Mouse (Mus musculus): ENCODE results near the gene Fndc3b. TPM values are rescaled to one million over a fixed set of nuclear protein-coding genes. Genes with fewer than 3 reads are reported as not detected.
"Not testable (repeated sequence)": the region's sequence is repeated elsewhere in the genome, so short reads cannot be mapped to it uniquely, and the experiment has no call there.

Gene Fndc3b
- total RNA-seq, 4 experiments from 2014 or later: 9.2 to 12.6 (median 11.2) TPM

DNA sequence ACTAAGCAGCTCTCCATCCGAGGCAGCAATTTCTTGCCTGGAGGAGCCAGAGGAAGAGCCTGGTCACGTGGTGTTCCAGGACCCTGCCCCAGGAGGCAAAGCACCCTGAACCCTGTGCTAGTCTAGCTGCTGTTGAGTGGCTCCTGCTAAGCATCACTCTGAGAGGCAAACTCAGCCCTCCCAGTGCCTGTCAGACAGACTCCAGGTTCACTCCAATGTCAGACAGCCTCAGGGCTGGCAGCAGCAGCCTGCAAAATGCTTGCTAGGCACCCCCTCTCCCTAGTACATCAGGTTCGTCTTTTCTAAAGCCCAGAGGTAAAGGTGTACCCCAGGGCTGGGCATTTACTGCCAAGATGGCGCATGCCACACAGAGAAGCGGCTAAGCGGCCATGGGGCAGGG is 283.7 kb downstream of the Fndc3b start:
- no peak for DNase-seq (ENCODE audit: low spot score in 2 of 2)

DNA sequence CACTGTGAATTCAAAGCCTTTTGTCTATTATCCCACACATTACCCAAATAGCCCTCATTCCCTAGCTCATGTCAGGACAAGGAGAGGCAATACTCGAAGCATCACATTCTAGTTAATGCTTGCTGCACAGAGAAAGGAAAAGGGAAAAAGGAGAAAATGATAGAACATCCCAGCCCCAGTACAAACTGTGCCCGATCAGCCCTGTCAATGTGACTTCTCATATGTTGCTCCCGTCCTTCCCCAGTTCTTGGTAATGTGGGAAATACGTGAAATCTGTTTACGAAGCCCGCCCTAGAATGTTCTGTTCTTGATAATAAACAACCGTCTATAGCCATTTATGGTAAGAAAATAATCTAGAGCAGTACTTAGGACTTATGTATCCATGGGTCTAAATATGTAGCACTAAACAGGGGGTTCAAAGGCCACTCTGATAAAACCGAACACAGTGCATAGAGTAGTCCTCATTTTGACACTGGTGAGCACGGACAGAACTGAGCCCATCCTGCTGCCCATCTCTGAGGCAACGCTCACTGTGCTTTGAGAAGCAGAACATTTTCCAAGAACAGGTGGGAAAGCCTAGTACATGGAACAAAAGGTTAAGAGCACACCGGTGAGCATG is 286.9 kb downstream of the Fndc3b start:
- DNase-seq (ENCODE audit: low spot score in 2 of 2): no peak

DNA sequence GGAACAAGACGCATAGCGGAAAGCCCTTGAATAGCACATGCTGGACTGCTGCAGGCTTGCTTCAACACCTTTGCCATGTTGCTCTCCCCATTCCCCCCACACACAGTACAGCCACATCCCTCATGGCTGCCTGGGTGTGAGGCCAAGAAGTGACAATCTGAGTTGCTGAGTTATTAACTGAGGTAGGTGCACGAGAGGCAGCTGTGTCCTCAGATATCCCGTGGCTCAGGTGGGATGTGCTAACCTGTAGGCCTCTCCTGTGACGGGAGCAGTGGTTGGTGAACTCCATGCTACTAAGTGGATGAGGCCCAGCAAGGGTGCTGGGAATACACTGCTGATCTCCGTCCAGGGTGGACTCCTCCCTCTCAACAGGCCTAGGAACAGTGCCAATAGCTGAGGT is 288.6 kb downstream of the Fndc3b start:
- DNase-seq (ENCODE audit: low spot score in 2 of 2): no peak

DNA sequence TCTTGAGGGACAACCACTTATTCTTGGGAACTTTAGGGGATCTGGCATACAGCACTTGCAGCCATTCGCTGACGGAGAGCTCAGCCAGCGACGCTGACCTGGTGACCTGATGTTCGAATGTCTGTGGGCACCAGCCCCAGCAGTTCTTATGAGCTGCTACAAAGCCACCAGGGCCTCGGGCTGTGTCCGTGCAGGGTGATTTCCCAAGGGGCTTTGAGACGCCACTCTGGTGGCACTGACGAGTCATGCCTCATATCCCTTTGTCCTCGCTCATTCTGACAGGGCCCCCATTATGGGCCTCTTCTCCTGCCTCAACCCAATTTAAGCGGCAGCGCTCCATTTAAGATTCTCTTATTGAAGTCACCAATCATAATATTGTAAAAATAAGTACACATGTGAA is 289.1 kb downstream of the Fndc3b start:
- DNase-seq (ENCODE audit: low spot score in 2 of 2): no peak

DNA sequence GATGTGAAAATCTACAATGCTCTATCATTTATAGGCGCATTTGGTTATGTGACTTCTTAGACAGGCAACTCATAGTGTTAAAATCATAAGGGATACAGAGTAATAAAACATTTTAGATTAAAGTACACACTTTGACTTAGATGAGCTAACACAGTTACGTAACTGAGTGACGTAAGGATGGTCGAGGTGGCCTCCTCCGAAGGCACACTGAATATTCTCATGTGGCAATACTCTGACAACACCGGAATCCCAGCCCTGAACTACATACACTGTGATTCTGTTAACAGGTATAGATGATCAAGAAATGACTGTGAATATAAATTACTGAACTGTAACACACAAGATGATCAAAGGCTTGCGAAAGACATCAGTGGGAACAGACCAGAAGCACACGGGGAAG is 292.5 kb downstream of the Fndc3b start:
- DNase-seq (ENCODE audit: low spot score in 2 of 2): no peak

DNA sequence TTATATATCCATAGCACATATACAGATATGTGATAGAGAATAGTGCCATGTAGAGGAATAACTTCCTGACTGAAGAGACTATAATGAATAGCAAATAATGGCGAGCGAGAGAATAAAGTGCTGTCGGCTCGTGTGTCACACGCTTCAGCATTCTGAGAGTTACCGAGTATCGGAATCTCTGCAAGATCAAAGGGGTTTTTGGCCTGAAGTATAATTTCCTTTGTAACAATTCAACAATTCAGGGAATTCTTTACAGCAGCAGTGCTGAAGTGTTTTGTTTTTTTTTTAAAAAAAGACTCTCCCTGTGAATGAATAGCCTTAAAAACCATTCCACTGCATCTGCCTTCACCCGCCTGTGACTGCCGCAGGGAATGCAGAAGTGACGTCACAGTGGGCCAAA is 294.3 kb downstream of the Fndc3b start:
- DNase-seq (ENCODE audit: low spot score in 2 of 2): no peak

DNA sequence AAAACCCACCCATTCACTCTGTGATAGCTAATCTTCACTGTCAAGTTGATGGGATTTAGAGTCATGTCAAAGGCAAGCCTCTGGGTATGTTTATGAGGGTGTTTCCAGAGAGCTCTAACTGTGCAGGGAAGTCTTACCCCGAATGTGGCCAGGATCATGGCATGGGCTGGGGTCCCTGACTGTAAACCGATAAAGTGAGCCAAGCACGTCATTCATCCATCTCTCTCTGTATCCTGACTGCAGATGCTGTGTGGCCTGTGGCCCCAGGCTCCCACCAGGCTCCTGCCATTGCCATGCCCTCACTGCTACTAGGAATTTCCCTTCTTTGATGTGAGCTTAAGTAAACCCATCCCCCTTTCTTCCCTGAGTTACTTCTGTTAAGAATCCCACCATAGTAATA is 297.5 kb downstream of the Fndc3b start:
- DNase-seq (ENCODE audit: low spot score in 2 of 2): no peak

DNA sequence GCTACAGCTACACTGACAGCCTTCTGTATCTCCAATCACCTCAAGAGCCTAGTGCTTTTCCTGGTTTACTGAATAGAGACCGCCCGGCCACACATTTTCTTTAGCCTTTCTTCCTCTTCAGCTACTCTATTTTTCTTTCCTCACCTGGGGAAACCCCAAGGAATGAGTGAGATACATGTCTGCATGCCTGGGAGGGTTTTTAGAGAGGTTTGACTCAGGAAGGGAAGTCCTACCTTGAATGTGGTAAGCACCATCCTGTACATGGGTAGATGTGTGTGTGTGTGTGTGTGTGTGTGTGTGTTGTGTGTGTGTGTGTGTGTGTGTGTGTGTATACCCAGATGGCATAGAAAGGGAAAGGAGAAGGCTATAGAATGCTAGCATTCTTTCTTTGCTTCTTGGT is 299.8 kb downstream of the Fndc3b start:
- no peak for DNase-seq (ENCODE audit: low spot score in 2 of 2)

DNA sequence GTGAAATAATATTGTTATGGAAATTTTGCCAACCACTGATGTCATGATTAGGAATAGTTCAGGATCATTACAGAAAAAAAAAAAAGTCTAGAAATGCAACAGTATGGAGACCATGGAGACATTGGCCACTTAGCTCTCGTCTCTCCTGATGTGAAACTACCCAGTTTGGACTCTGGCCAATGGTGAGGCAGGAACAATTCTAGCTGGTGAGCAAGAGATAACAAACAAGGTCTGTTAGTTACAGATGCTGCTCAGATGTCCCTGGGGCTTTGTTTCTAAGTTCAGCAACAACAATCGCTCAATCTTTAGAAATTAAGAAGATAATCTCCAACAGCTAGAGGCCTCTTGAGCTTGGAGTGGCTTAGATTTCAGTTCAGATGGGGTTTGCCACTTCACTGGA is 302.5 kb downstream of the Fndc3b start:
- no peak for DNase-seq (ENCODE audit: low spot score in 2 of 2)

DNA sequence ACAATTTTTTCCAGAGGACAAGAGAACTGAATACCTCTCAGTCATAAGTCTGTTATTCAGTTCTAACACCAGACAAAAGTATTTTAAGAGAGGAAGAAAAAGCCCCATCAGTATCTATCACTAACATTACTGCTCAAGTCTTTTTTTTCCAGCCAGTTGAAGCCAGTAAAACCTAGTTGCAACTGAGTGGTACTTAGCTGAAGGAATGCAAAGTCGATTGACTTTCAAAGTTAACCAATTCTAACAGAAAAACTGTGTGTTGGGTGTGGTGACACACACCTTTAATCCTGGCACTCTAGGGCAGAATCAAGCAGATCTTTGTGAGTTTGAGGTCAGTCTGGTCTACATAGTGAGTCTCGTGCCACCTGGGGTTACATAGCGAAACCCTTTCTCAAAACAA is 304.7 kb downstream of the Fndc3b start:
- no peak for DNase-seq (ENCODE audit: low spot score in 2 of 2)

DNA sequence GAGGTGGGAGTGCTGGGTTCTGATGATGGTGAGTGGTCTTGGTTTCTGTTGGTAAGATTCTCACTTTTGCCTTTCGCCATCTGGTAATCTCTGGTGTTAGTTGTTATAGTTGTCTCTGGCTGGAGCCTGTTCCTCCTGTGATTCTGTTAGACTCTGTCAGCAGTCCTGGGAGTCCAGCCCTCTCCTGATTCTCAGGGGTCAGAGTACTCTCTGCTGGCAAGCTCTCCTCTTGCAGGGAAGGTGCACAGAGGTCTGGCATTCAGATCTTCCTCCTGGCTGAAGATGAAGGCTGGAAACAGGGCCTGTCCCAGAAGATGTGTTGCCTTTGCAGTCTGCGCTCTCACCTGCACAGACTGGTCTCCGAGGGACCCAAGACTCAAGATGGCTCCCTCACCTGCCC is 310.1 kb downstream of the Fndc3b start:
- not testable (repeated sequence) for DNase-seq (ENCODE audit: low spot score in 2 of 2)

DNA sequence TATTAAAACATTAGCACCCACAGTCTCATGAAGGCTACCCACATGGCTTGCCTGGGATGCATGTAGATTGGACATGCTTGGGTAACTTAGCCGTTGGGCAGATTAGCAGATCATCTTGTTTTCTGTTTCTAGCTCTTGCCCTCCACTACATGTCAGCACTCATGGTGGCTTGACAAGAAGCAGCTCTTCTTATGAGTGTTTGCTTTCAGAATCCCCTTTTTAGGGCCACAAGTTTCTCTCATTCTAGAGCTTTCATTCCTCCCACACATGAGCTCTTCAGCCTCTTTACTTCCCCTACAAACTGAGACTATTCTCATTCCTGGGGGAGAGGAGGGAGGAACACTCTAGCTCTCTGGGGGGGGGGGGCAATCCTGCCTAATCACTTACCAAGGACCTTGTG is 321.2 kb downstream of the Fndc3b start:
- no peak for DNase-seq (ENCODE audit: low spot score in 2 of 2)

DNA sequence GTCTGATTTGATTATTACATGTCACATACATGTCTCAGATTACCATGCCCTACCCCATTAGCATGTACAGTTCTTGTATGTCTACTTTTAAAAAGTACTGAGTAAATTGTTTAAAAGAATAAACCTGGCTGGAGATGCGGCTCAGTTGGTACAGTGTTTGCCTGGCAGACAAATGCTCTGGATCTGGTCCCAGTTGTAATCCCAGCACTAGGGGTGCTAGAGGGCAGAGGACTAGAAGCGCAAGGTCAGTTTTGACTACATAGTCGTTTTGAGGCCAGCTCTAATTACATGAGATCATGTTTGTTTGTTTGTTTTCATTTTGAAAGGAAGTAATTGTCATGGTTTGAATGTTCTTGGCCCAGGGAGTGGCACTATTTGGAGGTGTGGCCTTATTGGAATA is 326.3 kb downstream of the Fndc3b start:
- no peak for DNase-seq (ENCODE audit: low spot score in 2 of 2)

DNA sequence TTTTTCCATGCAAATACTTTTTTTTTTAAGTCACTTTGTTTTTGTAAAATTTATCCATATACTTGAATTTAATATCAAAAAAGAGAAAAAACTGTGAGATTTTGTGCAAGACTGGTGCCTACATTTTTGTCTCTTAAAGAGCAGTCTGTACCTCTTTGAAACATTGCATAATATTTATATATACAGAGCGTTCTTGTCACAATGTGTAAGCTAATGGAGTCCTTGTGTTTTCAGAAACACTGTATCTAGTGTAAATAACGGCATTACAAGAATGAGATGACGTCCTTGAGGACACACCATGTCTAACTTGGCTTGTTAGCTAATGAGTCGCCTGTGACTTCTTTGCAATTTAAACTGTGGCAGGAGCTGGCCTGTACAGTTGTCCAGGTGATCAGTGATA is 333.2 kb downstream of the Fndc3b start:
- no peak for DNase-seq (ENCODE audit: low spot score in 2 of 2)

DNA sequence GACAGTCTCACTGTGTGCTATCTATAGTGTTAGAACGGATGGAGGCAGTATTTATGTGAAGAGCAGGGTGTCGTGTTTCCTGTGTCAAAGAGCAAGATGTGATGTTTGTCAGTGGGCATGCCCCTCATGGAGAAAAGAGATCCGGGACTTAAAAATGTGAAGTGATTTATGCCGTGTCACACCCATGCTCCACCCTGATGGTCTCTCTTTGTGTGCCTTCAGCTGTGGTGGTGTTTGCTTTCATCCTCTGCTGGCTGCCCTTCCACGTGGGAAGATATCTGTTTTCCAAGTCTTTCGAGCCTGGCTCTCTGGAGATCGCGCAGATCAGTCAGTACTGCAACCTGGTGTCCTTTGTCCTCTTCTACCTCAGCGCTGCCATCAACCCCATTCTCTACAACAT is 336.7 kb downstream of the Fndc3b start:
- DNase-seq (ENCODE audit: low spot score in 2 of 2): no peak

DNA sequence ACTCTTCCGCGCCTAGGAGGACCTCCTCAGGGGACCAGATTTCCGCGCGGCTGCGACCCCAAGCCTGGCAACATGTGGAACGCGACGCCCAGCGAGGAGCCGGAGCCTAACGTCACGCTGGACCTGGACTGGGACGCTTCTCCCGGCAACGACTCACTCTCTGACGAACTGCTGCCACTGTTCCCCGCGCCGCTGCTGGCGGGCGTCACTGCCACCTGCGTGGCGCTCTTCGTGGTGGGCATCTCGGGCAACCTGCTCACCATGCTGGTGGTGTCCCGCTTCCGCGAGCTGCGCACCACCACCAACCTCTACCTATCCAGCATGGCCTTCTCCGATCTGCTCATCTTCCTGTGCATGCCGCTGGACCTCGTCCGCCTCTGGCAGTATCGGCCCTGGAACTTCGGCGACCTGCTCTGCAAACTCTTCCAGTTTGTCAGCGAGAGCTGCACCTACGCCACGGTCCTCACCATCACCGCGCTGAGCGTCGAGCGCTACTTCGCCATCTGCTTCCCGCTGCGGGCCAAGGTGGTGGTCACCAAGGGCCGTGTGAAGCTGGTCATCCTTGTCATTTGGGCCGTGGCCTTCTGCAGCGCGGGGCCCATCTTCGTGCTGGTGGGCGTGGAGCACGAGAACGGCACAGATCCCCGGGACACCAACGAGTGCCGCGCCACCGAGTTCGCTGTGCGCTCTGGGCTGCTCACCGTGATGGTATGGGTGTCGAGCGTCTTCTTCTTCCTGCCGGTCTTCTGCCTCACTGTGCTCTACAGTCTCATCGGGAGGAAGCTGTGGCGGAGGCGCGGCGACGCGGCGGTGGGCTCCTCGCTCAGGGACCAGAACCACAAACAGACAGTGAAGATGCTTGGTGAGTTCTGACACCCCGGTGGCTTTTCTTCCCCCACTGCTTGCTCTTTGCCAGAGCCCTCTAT is 339.1 kb downstream of the Fndc3b start:
- no peak for DNase-seq (ENCODE audit: low spot score in 2 of 2)

DNA sequence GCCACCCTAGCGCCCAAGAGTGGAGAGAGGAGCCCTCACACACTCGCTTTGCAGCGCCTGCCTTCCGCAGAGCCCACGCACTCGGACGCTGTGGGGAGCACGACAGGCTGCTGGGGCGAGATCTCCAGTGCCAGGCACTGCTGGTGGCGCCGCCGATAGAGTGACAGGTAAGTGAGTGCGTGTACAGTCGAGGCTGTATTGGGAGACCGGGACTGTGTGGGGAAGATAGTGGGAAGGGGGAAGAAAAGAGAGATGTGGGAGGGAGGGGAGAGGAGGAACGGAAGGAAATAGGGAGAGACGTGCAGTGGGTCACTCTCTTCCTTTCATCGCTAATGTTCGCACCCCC is 339.9 kb downstream of the Fndc3b start, which contains the start of gene Ghsr:
TSS of gene Ghsr (plus strand) at position 76 of the 346 bp plus-strand sequence.
- DNase-seq (ENCODE audit: low spot score in 2 of 2): no peak

DNA sequence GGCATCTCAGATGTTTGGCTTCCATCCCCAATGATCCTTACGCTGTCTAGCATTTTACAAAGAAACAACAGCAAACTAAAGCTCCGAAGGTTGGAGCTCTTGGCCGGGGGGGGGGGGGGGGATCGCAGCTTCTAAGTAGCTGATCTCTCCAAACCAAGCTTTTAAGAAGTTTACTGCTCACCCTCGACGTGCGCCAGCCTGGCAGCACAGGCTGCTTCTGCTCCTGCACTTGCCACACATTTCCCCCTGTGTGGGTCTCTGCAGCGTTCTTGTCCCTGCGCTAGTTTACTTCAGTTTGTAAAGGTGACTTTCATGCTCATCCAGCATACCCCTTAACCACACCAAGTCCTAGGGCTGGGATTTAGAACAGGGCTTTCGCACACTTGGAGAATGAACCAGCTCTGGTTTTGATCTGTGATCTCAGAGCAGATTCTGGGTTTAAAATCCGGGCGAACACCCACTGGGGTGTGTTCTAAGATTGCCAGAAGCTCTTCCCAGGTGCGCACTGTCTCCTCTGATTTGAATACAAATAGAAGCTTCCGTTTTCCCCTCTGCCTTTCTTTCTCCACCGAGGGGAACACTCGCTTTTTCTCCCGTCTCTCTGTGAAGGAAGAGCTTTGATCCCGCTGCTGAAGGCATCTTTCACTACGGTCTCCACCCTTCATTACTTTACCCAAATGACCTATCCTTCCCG is 340.4 kb downstream of the Fndc3b start:
- DNase-seq (ENCODE audit: low spot score in 2 of 2): no peak

DNA sequence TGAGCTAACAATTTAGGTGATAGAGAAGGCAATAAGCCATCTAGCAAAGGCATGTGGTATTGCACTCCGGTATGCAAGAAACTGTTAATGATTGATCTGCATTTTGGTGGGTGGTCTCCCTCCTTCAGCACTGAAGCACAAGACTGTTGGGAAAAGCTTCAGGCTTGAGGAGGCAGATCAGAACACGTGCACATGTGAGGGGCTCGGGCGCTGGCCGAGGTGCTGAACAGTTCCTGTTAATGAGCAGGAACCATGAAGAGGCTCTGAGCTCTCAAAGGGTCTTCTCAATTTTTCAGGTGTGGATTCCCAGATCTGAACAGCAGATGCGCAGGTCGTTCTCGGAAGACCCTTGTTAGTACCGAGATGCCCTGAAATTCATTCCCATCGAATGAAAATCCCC is 341.0 kb downstream of the Fndc3b start:
- DNase-seq (ENCODE audit: low spot score in 2 of 2): no peak

Measured in gastrocnemius, adult 8-10 months (tissue).